Mouse (Mus musculus): ENCODE results near the gene Fstl3.

GRCm38 (mm10) chr10:79745898-79746773, 30.9 kb upstream of the Fstl3 start, which contains the start of gene Polrmt:
- TF ChIP-seq CTCF (IDR thresholded peaks at IDR 0.05; ENCODE audit: low read depth) (peak; percentile 62), EP300 (IDR thresholded peaks at IDR 0.05; ENCODE audit: low read depth) (no peak)

All from liver, postnatal 0 days (tissue).